Mouse (Mus musculus) megakaryocyte, embryonic 14.5 days (primary cell): ENCODE measurements around the gene Vnn1. TPM values are rescaled to one million over a fixed set of nuclear protein-coding genes. Genes with fewer than 3 reads are reported as not detected.

ENCODE experiments used
- H3K27me3 ChIP-seq: replicated peaks from 2 replicates; pipeline ENCODE3; 2012; ENCODE audit warnings: inconsistent platforms
- H3K36me3 ChIP-seq: replicated peaks from 2 replicates; pipeline ENCODE3; 2012; ENCODE audit warnings: low read length, inconsistent platforms, mixed read lengths
- H3K4me1 ChIP-seq: 2 replicates; pipeline ENCODE4 v1.6.1; 2012; ENCODE audit warnings: inconsistent platforms
- H3K4me3 ChIP-seq: replicated peaks from 2 replicates; pipeline ENCODE3; 2012; ENCODE audit warnings: moderate library complexity, mild to moderate bottlenecking, inconsistent platforms
- H3K9me3 ChIP-seq: 2 replicates; pipeline ENCODE4 v1.6.1; 2012; ENCODE audit warnings: inconsistent platforms
- FLI1 ChIP-seq: IDR thresholded peaks from 2 replicates; pipeline ENCODE4 v1.6.1; 2012; ENCODE audit warnings: low read length, inconsistent platforms, mixed read lengths
- GATA1 ChIP-seq: IDR thresholded peaks from 3 replicates; pipeline ENCODE4 v1.6.1; 2012; ENCODE audit warnings: mixed read lengths, low read length, inconsistent platforms, borderline replicate concordance
- polyA plus RNA-seq: library from polyadenylated mRNA; stranded (reverse); fragments of >175 nt; gene quantifications from 2 replicates; pipeline ENCODE4 v1.2.3, GENCODE M21; 2012; ENCODE audit warnings: low replicate concordance; ENCODE audit not compliant: insufficient read depth

The Vnn1 gene
- polyA plus RNA-seq, 1 experiment, result not detected

GRCm38 (mm10) chr10:23901119-23901518, 6.6 kb downstream of the Vnn1 start:
- Histone ChIP-seq H3K4me3 (no peak overlapping the region), H3K9me3 (0 out of 2 replicates have a peak, but pooled peaks cover 3% of the 10 kb centered on the region), H3K4me1 (no peaks in the 10 kb centered on the region), H3K27me3 (no peaks in the 10 kb centered on the region), H3K36me3 (no peaks in the 10 kb centered on the region)
- TF ChIP-seq GATA1, result no peak
- TF ChIP-seq FLI1, result no peak

GRCm38 (mm10) chr10:23905661-23906060, 11.2 kb downstream of the Vnn1 start:
- Histone ChIP-seq H3K4me3 (no peak overlapping the region), H3K4me1 (no peaks in the 10 kb centered on the region), H3K9me3 (0 out of 2 replicates have a peak, but pooled peaks cover 3% of the 10 kb centered on the region), H3K36me3 (no peaks in the 10 kb centered on the region), H3K27me3 (no peaks in the 10 kb centered on the region)
- TF ChIP-seq GATA1 (no peak), FLI1 (no peak)

GRCm38 (mm10) chr10:23920056-23920455, 25.6 kb downstream of the Vnn1 start, which contains the start of gene Taar1:
Gene Taar1 (plus strand): TSS chr10:23920356.
- Histone ChIP-seq H3K9me3 (peaks cover 3% of the 10 kb centered on the region; the same call in 1 of the 2 replicates), H3K27me3 (no peaks in the 10 kb centered on the region), H3K4me1 (no peaks in the 10 kb centered on the region), H3K4me3 (no peak within 1 kb of the TSS), H3K36me3 (no peaks in the 10 kb centered on the region)
- no peak for TF ChIP-seq FLI1
- TF ChIP-seq GATA1, result no peak

DNA sequence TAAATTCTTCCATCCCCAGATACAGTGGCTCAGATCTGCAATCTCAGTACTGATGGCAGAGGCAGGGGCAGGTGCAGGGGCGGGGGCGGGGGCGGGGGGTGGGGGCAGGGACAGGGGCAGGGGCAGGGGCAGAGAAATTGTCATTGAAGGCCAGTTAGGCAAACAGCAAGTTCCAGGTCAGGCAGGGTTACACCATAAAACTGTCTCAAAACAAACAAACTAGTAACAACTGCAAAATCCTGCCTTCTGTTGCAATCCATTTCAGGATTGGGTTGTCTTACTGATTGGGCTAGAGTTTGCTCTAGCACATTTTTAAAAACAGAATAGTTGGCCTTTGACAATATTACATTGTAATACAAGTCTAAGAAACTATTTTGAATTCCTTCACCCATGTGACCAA, 28.0 kb downstream of the Vnn1 start:
- H3K27me3 ChIP-seq, result no peaks in the 10 kb centered on the region
- H3K9me3 ChIP-seq, result no peaks in the 10 kb centered on the region
- H3K4me1 ChIP-seq, result no peaks in the 10 kb centered on the region
- TF ChIP-seq GATA1, result no peak
- no peak for TF ChIP-seq FLI1
- H3K4me3 ChIP-seq, result no peak overlapping the region
- H3K36me3 ChIP-seq, result no peaks in the 10 kb centered on the region

DNA sequence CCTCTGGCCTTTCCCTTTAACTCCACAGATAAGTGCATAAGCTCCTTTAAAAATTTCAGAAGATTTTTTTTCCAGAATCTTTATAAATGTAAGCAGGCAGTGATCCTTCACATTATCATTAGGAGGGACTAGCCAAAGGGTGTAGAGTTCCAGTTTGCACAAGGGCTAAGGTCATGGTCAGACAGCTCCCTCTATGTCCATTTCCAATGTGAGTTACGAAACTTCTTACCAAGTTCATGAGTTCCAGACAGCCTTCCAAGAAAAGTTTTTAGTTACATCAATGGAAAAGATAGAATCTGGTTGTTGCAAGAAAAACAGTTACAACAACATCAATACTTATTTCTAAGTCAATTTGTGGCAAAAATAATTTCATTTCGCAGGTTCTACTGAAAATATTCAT, 29.5 kb downstream of the Vnn1 start:
- H3K4me3 ChIP-seq, result no peak overlapping the region
- no peaks in the 10 kb centered on the region for H3K27me3 ChIP-seq

DNA sequence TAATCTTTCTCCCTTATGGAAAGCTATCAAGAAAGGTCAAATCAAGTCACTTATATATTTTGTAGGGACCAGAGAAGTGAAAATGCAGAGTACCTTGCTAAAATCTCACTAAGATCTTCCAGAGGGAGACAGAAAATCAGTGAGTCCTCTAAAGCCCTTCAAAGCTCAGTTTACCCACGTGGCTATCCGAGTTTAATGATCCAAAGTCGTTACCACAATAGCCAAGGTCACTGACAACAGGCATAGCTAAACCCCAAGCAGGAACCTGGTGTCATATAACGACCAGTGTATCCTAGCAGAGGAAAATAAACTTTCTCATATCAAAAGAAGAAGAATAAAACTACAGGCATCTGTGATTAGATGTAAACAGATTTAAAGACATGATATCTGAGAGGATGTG, 43.1 kb downstream of the Vnn1 start:
- peaks cover 6% of the 10 kb centered on the region; the same call in 1 of the 2 replicates for H3K9me3 ChIP-seq
- H3K27me3 ChIP-seq, result no peaks in the 10 kb centered on the region
- H3K4me1 ChIP-seq, result no peaks in the 10 kb centered on the region
- no peaks in the 10 kb centered on the region for H3K36me3 ChIP-seq
- H3K4me3 ChIP-seq, result no peak overlapping the region
- TF ChIP-seq GATA1 (no peak), FLI1 (no peak)

More for the DNA sequence above, 29.5 kb downstream of the Vnn1 start:
- no peaks in the 10 kb centered on the region for H3K36me3 ChIP-seq
- no peak for TF ChIP-seq GATA1
- TF ChIP-seq FLI1, result no peak
- peaks cover 3% of the 10 kb centered on the region; the same call in 1 of the 2 replicates for H3K9me3 ChIP-seq
- peaks cover 4% of the 10 kb centered on the region; the same call in 1 of the 2 replicates for H3K4me1 ChIP-seq

- H3K4me3 ChIP-seq, result no peak within 1 kb of the TSS
- H3K4me1 ChIP-seq, result no peaks in the 10 kb centered on the region
- H3K9me3 ChIP-seq, result peaks cover 6% of the 10 kb centered on the region; the same call in 1 of the 2 replicates
- no peaks in the 10 kb centered on the region for H3K27me3 ChIP-seq
- H3K36me3 ChIP-seq, result no peaks in the 10 kb centered on the region
- TF ChIP-seq FLI1, result no peak
- TF ChIP-seq GATA1, result no peak
These were observed 43.8 kb downstream of the Vnn1 start, which contains the start of gene Taar2 for GRCm38 (mm10) chr10:23938312-23938711. Gene Taar2 (plus strand): TSS chr10:23938572.

- Histone ChIP-seq H3K36me3 (no peaks in the 10 kb centered on the region), H3K27me3 (no peaks in the 10 kb centered on the region), H3K4me3 (no peak overlapping the region), H3K4me1 (no peaks in the 10 kb centered on the region), H3K9me3 (peaks cover 6% of the 10 kb centered on the region; the same call in 1 of the 2 replicates)
- TF ChIP-seq FLI1, result no peak
These were observed 48.0 kb downstream of the Vnn1 start for GRCm38 (mm10) chr10:23942465-23942864.

GRCm38 (mm10) chr10:23948026-23948425, 53.5 kb downstream of the Vnn1 start:
- Histone ChIP-seq H3K4me1 (no peaks in the 10 kb centered on the region), H3K36me3 (no peaks in the 10 kb centered on the region)
- TF ChIP-seq FLI1 (no peak), GATA1 (no peak)

GRCm38 (mm10) chr10:23949508-23950005, 55.1 kb downstream of the Vnn1 start, which contains the start of gene Taar3:
Gene Taar3 (plus strand): TSS chr10:23949558.
- Histone ChIP-seq H3K27me3 (no peaks in the 10 kb centered on the region), H3K9me3 (no peaks in the 10 kb centered on the region), H3K4me1 (no peaks in the 10 kb centered on the region), H3K36me3 (no peaks in the 10 kb centered on the region), H3K4me3 (no peak within 1 kb of the TSS)
- no peak for TF ChIP-seq FLI1
- no peak for TF ChIP-seq GATA1

More at GRCm38 (mm10) chr10:23948026-23948425, 53.5 kb downstream of the Vnn1 start:
- H3K27me3 ChIP-seq, result no peaks in the 10 kb centered on the region
- H3K9me3 ChIP-seq, result no peaks in the 10 kb centered on the region
- H3K4me3 ChIP-seq, result no peak overlapping the region

GRCm38 (mm10) chr10:23951714-23952113, 57.2 kb downstream of the Vnn1 start:
- TF ChIP-seq FLI1 (no peak), GATA1 (no peak)
- H3K4me3 ChIP-seq, result no peak overlapping the region
- no peaks in the 10 kb centered on the region for H3K9me3 ChIP-seq
- no peaks in the 10 kb centered on the region for H3K4me1 ChIP-seq
- H3K36me3 ChIP-seq, result no peaks in the 10 kb centered on the region
- no peaks in the 10 kb centered on the region for H3K27me3 ChIP-seq

Other genes with a start within 250 kb of the Vnn1 start
- gene Rps12, start 107.4 kb upstream of the Vnn1 start, polyA plus RNA-seq, result 210 and 1,237 TPM in 2 replicates
- gene Slc18b1, start 97.7 kb upstream of the Vnn1 start, polyA plus RNA-seq, result not detected in 2 replicates
- gene Vnn3, start 43.2 kb upstream of the Vnn1 start, polyA plus RNA-seq, result not detected in 2 replicates
- gene Taar1, start 25.7 kb downstream of the Vnn1 start, polyA plus RNA-seq, result not detected in 2 replicates
- gene Taar2, start 43.9 kb downstream of the Vnn1 start, polyA plus RNA-seq, result not detected in 2 replicates
- gene Taar3, start 54.9 kb downstream of the Vnn1 start, polyA plus RNA-seq, result not detected in 2 replicates
- gene Taar4, start 65.8 kb downstream of the Vnn1 start, polyA plus RNA-seq, result not detected in 2 replicates
- gene Taar5, start 76.0 kb downstream of the Vnn1 start, polyA plus RNA-seq, result not detected in 2 replicates
- gene Taar6, start 91.0 kb downstream of the Vnn1 start, polyA plus RNA-seq, result not detected in 2 replicates
- gene Taar7a, start 98.8 kb downstream of the Vnn1 start, polyA plus RNA-seq, result not detected in 2 replicates
- gene Taar7b, start 105.3 kb downstream of the Vnn1 start, polyA plus RNA-seq, result not detected in 2 replicates
- not detected in 2 replicates for gene Taar7d, start 132.5 kb downstream of the Vnn1 start, polyA plus RNA-seq
- gene Taar7e, start 142.9 kb downstream of the Vnn1 start, polyA plus RNA-seq, result not detected in 2 replicates
- gene Taar7f, start 154.8 kb downstream of the Vnn1 start, polyA plus RNA-seq, result not detected in 2 replicates
- gene Taar8a, start 181.8 kb downstream of the Vnn1 start, polyA plus RNA-seq, result not detected in 2 replicates
- not detected in 2 replicates for gene Taar8b, start 197.6 kb downstream of the Vnn1 start, polyA plus RNA-seq
- gene Taar8c, start 207.2 kb downstream of the Vnn1 start, polyA plus RNA-seq, result not detected in 2 replicates
- not detected in 2 replicates for gene Taar9, start 214.8 kb downstream of the Vnn1 start, polyA plus RNA-seq